Mouse (Mus musculus) lung, embryonic 16.5 days (tissue): Measurements from ENCODE around the gene D17Wsu92e. TPM values are rescaled to one million over a fixed set of nuclear protein-coding genes. Genes with fewer than 3 reads are reported as not detected.

Experiments
- ATAC-seq: fragments of 200-750 bp; cut with Nextera tagmentation; 2 replicates; pipeline ENCODE4 v1.8.0; 2017; ENCODE audit warnings: low read depth, mild to moderate bottlenecking, moderate library complexity
- H3K27ac ChIP-seq: fragments of 300-500 bp; sonication (generic); 2 replicates; pipeline ENCODE4 v1.5.1; 2014; ENCODE audit warnings: mild to moderate bottlenecking, control low read depth, low read length
- H3K27me3 ChIP-seq: fragments of 300-500 bp; sonication (generic); 2 replicates; pipeline ENCODE4 v1.6.1; 2014; ENCODE audit warnings: low read depth, low read length, mixed read lengths; ENCODE audit not compliant: control insufficient read depth, insufficient read depth
- H3K36me3 ChIP-seq: fragments of 300-500 bp; sonication (generic); 2 replicates; pipeline ENCODE4 v1.6.1; 2014; ENCODE audit warnings: low read length; ENCODE audit not compliant: control insufficient read depth, insufficient read depth
- H3K4me1 ChIP-seq: fragments of 300-500 bp; sonication (generic); replicated peaks from 2 replicates; pipeline ENCODE4 v1.6.1; 2014; ENCODE audit warnings: low read length, mixed read lengths; ENCODE audit not compliant: control insufficient read depth, insufficient read depth
- H3K4me2 ChIP-seq: fragments of 300-500 bp; sonication (generic); 2 replicates; pipeline ENCODE4 v1.6.1; 2014; ENCODE audit warnings: low read depth, low read length, control low read depth
- H3K4me3 ChIP-seq: fragments of 300-500 bp; sonication (generic); 2 replicates; pipeline ENCODE4 v1.5.1; 2014; ENCODE audit warnings: mild to moderate bottlenecking, low read length, control low read depth
- H3K9ac ChIP-seq: fragments of 300-500 bp; sonication (generic); 2 replicates; pipeline ENCODE4 v1.6.1; 2014; ENCODE audit warnings: low read length, control low read depth
- H3K9me3 ChIP-seq: fragments of 300-500 bp; sonication (generic); 2 replicates; pipeline ENCODE4 v1.6.1; 2016; ENCODE audit warnings: low read length; ENCODE audit not compliant: control insufficient read depth
- WGBS: fragments of 180-500 bp; shearing (Covaris S2); extraction: QIAGEN DNeasy Blood & Tissue Kit; methylation state at CpG from one replicate; pipeline ENCODE4 v1.1.7; 2014; 5-methylcytosine and 5-hydroxymethylcytosine counted together
- polyA plus RNA-seq: library from polyadenylated mRNA; unstranded; fragments of >200 nt; fragmentation: Nextera tagmentation; extraction: Ambion mirVana; gene quantifications from 2 replicates; pipeline ENCODE4 v1.2.1, GENCODE M21; 2015

The D17Wsu92e gene
- polyA plus RNA-seq, 1 experiment from 2014 or later, result 14.6 TPM

- Histone ChIP-seq H3K4me3 (no peak overlapping the region), H3K27ac (no peak overlapping the region), H3K9ac (no peak overlapping the region), H3K9me3 (peaks cover 2% of the 10 kb centered on the region; the same call in 1 of the 2 replicates), H3K27me3 (no peaks in the 10 kb centered on the region), H3K36me3 (peaks cover 15% of the 10 kb centered on the region), H3K4me2 (no peak overlapping the region), H3K4me1 (no peaks in the 10 kb centered on the region; the same call in 1 of the 2 replicates)
- ATAC-seq, result no peak
- WGBS, result 94% methylated on average over 11 of the region's 11 CpGs
These were observed 57.6 kb downstream of the D17Wsu92e start for GRCm38 (mm10) chr17:27762884-27763283.

- H3K4me2 ChIP-seq, result no peak overlapping the region
- H3K4me1 ChIP-seq, result no peaks in the 10 kb centered on the region; the same call in 1 of the 2 replicates
- H3K4me3 ChIP-seq, result no peak overlapping the region
- no peak overlapping the region for H3K9ac ChIP-seq
- H3K27me3 ChIP-seq, result no peaks in the 10 kb centered on the region
- peaks cover 2% of the 10 kb centered on the region; the same call in 1 of the 2 replicates for H3K9me3 ChIP-seq
- H3K27ac ChIP-seq, result no peak overlapping the region
- peaks cover 13% of the 10 kb centered on the region for H3K36me3 ChIP-seq
- 35% methylated on average over 9 of the region's 9 CpGs for WGBS
- ATAC-seq, result peak; percentile 70; the same call in 1 of the 2 replicates
These were observed 58.7 kb downstream of the D17Wsu92e start for GRCm38 (mm10) chr17:27761639-27762336.

DNA sequence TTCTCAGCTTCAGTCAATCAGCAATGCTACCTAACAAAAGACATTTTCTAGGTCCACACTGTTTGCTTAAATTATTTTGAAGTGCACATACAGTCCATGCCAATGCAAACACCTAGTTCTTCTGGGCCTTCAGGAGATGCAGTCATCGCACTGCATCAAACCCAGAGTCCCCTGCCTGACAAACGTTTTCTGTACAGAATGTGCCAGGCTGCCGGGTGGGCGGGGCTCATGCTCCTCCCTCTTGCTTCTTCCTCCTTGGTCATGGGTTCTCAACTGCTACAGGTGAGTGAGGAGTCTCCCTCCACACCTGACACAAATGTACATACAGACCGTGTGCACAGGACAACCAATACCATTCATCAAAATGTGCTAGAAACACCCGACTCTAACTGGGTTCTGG lies 60.3 kb downstream of the D17Wsu92e start:
- no peak overlapping the region for H3K9ac ChIP-seq
- H3K4me1 ChIP-seq, result no peaks in the 10 kb centered on the region; the same call in 1 of the 2 replicates
- no peaks in the 10 kb centered on the region for H3K27me3 ChIP-seq
- 63% methylated on average over 6 of the region's 6 CpGs for WGBS
- no peak overlapping the region for H3K4me3 ChIP-seq
- no peak overlapping the region for H3K4me2 ChIP-seq
- peaks cover 12% of the 10 kb centered on the region for H3K36me3 ChIP-seq
- H3K9me3 ChIP-seq, result peaks cover 2% of the 10 kb centered on the region; the same call in 1 of the 2 replicates
- no peak overlapping the region for H3K27ac ChIP-seq
- ATAC-seq, result no peak

DNA sequence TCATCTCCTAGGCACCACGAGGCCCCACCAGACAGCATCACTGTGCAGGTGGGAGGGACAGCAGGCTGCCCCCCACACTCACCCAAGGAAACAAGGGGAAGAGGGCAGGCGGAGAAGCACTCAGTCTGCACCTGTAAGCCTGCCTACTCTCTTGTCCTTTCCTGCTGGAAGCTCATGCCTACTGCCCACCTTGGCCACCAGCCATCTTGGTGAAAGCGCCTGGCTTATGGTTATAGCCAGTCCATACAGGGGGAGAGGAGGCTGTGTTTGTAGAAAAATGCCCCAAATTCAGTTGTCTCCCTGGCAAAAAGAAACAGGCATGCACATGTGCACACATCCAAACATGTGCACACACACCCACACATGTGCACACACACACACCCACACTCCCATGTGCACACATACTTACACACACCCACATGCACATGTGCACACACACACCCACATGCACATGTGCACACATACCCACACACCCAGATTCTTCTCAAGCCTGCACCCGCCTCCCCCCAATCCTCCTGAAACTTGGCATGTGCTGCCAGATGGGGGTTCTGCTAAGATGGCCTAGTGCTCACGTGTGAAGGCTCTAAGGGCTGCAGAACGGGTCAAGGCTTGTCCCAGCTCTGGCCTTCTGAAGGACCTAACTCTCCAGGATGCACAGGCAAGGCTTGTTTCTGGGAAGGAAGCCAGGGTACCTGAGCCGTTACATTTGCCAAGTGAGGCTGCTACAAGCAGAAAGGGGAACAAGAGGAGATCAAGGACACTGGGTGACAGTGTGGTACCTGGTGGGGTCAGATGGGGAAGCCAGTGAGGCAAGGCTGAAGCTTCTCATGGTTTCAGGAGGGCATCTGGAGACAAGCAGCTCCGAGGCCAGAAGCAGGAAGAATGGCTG lies 68.9 kb downstream of the D17Wsu92e start:
- ATAC-seq, result no peak

GRCm38 (mm10) chr17:27750451-27750942 lies 70.0 kb downstream of the D17Wsu92e start:
- no peaks in the 10 kb centered on the region for H3K27me3 ChIP-seq
- no peak overlapping the region for H3K4me2 ChIP-seq
- WGBS, result 90% methylated on average over 6 of the region's 6 CpGs
- H3K36me3 ChIP-seq, result peaks cover 6% of the 10 kb centered on the region
- H3K27ac ChIP-seq, result no peak overlapping the region
- no peak for ATAC-seq
- H3K4me3 ChIP-seq, result no peak overlapping the region
- no peaks in the 10 kb centered on the region for H3K4me1 ChIP-seq
- H3K9me3 ChIP-seq, result no peaks in the 10 kb centered on the region
- H3K9ac ChIP-seq, result no peak overlapping the region

More for the DNA sequence above, 68.9 kb downstream of the D17Wsu92e start:
- H3K9ac ChIP-seq, result no peak overlapping the region
- no peaks in the 10 kb centered on the region for H3K4me1 ChIP-seq
- no peak overlapping the region for H3K4me2 ChIP-seq
- no peaks in the 10 kb centered on the region for H3K27me3 ChIP-seq
- 80% methylated on average over 8 of the region's 8 CpGs for WGBS
- H3K4me3 ChIP-seq, result no peak overlapping the region
- H3K36me3 ChIP-seq, result peaks cover 6% of the 10 kb centered on the region
- H3K9me3 ChIP-seq, result no peaks in the 10 kb centered on the region
- H3K27ac ChIP-seq, result no peak overlapping the region

DNA sequence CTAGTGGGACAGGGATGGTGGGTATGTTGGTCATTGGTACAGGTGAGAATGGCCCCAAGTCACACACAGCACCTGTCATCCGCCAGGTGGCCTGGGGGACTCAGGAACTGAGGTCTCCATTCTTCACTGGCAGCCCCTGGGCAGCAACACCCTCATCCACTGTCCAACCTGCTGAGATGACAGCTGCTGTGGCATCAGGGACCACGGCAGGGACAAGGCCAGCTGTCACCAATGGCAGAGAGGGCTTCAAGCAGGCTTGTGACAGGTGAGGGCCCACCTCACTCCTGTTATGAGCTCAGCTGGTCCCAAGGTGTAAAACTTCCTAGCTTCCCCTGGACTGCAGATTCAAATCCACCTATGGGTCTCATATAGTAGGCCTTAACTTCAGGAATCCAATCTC lies 72.3 kb downstream of the D17Wsu92e start:
- Histone ChIP-seq H3K4me3 (no peak overlapping the region), H3K4me2 (no peak overlapping the region), H3K27ac (no peak overlapping the region), H3K9me3 (no peaks in the 10 kb centered on the region), H3K36me3 (peaks cover 4% of the 10 kb centered on the region; the same call in 1 of the 2 replicates), H3K27me3 (no peaks in the 10 kb centered on the region), H3K4me1 (no peaks in the 10 kb centered on the region), H3K9ac (no peak overlapping the region)
- WGBS, result 94% methylated on average over 2 of the region's 2 CpGs
- ATAC-seq, result no peak

GRCm38 (mm10) chr17:27746446-27746845 lies 74.0 kb downstream of the D17Wsu92e start:
- no peak for ATAC-seq
- H3K9me3 ChIP-seq, result no peaks in the 10 kb centered on the region
- no peaks in the 10 kb centered on the region for H3K27me3 ChIP-seq
- H3K36me3 ChIP-seq, result no peaks in the 10 kb centered on the region
- H3K4me2 ChIP-seq, result no peak overlapping the region
- H3K9ac ChIP-seq, result no peak overlapping the region
- H3K4me3 ChIP-seq, result no peak overlapping the region
- no peaks in the 10 kb centered on the region for H3K4me1 ChIP-seq
- H3K27ac ChIP-seq, result no peak overlapping the region
- 42% methylated on average over 4 of the region's 4 CpGs for WGBS

DNA sequence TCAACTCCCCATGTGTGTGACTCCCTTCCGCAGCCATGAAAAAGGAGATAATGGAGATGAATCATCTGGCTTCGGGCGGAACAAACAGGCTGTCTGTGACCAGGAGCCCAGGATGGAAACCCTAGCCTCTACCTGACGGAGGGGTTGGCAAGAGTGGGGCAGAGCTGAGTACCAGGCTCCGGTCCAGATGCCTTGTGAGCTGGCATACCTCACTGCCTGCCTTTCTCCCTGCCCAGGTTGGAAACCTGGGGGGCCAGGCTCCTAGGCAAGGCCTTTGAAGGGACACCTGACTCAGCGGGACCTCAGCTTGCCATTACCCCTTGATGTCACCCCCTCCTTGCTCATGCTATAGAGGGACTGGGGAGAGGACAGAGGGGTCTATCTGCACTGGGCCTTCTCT lies 79.5 kb downstream of the D17Wsu92e start:
- no peak overlapping the region for H3K9ac ChIP-seq
- H3K4me1 ChIP-seq, result no peaks in the 10 kb centered on the region
- no peaks in the 10 kb centered on the region for H3K27me3 ChIP-seq
- no peaks in the 10 kb centered on the region for H3K9me3 ChIP-seq
- no peak overlapping the region for H3K4me2 ChIP-seq
- no peak overlapping the region for H3K27ac ChIP-seq
- H3K4me3 ChIP-seq, result no peak overlapping the region
- H3K36me3 ChIP-seq, result no peaks in the 10 kb centered on the region
- ATAC-seq, result no peak
- WGBS, result 85% methylated on average over 6 of the region's 6 CpGs
